Mouse (Mus musculus): ENCODE measurements around the gene Gkap1.

Gene Gkap1

DNA sequence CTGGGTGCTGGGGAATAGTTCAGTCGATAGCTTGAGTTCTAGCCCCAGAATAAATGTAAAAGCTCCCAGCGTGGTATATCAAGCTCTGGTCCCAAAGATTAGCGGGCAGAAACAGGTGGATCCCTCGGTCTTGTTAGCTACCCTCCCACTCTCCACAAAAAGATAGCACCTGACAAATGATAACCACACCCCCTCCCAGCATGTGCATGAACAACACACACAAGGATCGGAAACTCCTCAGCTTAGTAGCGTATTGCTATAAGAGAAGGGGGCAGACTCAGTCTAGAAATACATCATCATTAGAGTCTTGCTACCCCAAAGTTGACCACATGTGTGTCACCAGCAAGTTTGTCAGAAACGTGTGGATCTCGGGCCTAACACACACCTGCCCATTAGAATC, at the start of gene Gkap1:
TSS of gene Gkap1 (minus strand) at position 101 of the 400 bp plus-strand sequence.
- no peak for DNase-seq (ENCODE audit: low read depth, low spot score)

DNA sequence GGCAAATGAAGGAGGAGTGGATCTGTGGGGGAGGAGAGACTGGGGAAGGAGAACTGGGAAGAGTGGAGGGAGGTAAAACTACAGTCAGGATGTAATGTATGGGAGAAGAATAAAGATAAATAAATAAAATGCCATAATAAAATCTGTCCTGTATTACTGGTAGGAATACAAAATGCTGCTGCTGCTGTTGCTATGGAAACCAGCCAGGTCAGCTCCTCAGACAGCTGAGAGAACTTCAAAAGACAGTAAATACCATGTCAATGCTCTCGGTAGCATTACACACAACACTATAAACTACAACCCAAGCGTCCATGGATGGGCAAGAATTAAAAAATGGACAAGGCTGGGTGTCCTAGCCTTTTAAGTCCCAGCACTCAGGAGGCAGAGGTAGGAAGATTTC, 42.3 kb upstream of the Gkap1 start:
- no peak for DNase-seq (ENCODE audit: low read depth, low spot score)

DNA sequence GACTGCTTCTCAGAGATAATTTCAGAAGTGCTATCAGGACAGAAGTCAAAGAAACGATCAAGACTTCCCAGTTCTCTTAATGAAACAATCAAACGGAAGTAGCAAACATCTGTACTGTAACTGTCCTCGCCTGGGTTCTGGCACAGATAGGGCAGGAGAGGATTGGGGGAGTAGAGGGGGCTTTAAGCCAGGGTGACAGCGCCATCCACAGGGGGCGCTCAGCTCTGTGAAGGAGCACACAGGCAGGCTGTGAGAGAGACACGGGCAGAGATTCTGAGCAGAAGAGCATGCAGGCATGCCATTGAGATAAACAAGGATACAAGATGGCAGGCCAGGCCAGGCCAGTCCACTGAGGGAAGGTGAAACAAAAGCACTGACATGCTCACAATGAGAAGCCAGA, 39.5 kb upstream of the Gkap1 start:
- DNase-seq (ENCODE audit: low read depth, low spot score) = no peak

DNA sequence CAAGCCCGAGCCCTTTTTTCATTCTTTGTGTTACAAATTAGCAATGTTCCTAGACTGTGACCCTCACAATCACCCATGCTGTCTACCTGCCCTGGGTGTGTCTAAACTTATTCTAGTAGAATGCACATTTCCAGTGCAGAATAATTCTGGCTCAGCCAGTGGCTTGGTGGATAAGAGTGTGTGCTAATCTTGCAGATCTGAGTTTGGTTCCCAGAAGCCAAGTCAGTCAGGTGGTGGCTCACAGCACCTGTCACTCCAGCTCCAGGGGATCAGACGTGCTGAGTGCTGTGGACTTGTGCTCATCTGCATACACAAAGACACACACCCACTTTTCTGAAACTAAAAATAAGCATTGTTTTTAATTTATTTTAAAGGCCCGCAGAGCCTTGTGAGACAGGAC, 38.3 kb upstream of the Gkap1 start:
- no peak for DNase-seq (ENCODE audit: low read depth, low spot score)

DNA sequence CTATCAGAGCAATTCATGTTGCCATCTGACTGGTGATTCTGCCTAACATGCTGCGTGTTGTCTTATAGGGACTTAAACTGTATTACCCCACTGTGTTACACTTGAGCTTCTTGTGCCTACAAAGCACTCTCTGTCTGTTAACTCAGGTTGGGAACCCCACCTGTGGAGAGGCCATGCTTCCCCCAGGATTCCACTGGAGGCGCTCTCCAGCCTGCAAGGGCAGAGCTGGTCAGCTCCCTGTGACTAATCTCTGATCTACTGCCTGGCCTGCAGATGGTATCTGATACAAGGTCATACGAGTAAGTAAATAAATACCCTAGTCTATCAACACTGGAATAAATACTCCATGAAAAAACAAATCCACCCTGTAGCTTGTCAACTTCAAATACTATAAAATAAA, 35.9 kb upstream of the Gkap1 start:
- DNase-seq (ENCODE audit: low read depth, low spot score) = no peak

DNA sequence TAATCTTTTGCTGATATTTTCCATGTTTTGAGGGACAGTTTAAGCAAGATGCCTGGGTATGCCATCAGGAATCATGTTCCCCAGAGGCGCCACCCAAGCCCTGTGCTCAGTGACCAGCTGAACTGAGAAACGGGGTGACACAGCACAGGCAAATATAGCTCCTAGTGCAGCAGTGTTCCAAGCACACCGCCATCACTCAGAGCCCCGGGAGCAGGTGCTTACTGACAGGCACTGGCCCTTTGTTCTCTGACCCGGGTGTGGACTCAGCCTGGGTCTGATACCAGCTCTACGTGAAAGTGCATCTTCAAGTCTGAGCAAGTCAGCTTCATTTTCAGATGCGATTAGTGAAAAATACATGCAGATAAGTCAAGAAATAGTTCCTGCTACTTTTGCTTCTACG, 34.0 kb upstream of the Gkap1 start:
- no peak for DNase-seq (ENCODE audit: low read depth, low spot score)

DNA sequence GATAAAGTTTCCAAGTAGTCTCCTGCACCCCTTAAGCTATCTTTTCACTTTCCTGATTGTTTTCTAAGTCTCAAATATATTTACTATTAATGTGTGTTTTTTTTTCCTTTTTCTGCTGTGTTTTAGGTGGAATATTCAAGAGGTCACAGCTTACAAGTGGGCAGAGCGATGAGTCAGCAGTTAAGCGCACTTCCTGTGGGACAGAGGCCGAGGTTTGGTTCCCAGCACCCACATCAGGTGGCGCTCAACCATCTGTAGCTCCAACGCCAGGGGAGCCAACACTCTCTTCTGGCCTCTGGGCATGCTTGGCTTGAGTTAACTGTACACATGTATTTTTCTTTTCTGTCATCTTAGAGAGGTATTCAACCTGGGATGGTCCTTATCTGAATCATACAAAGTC, 32.0 kb upstream of the Gkap1 start:
- no peak for DNase-seq (ENCODE audit: low read depth, low spot score)

DNA sequence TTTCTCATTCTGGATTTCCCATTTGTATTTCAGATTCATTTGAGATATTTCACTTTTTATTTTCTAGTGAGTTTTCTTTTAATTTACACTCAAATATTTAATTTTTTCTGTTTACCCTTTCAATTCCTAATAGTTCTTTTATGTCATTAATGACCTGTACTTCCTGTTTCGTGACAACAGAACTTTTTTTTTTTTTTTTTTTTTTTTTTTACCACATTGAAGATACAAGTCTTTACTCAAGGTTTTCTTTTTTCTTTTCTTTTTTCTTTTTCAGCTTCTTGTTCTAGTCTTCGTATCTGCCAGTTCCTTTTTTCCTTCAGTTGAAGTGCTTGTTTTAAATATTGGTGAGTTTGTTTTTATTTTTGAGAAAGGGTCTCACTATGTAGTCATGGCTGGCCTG, 29.7 kb upstream of the Gkap1 start:
- no peak for DNase-seq (ENCODE audit: low read depth, low spot score)

DNA sequence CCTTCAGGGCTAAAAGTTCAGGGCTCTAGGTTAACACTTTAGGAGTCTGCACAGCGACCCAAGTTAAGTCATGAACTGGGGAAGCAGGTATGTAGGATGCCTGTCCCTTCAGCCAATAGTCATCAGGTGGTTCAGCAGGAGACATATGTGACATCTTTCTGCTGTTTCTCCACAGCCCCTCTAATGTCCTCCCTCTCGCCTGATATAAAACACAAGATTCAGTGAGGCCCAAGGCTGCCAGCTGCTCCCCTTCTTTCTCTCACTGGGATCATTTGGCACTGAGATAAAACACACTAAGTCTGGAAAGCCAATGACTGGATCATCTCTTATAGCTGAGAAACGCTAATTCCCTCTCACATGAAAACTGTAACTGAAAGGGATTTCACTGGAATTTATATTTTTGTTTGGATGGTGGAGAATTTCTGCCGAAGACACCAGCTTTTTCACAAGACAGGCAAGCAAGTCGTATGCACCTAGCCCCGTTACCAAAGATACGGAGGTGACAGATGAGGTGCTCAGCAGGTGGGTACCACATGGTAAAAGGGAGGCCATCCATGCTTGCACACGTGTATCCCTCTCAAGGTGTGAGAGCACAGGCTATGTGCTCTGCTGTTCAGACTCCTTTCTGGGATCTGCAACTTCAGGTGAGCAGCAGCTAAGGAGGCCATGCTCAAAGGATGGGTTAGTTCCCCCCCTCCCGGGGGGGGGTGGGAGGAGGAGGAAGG, 27.1 kb upstream of the Gkap1 start:
- no peak for DNase-seq (ENCODE audit: low read depth, low spot score)

DNA sequence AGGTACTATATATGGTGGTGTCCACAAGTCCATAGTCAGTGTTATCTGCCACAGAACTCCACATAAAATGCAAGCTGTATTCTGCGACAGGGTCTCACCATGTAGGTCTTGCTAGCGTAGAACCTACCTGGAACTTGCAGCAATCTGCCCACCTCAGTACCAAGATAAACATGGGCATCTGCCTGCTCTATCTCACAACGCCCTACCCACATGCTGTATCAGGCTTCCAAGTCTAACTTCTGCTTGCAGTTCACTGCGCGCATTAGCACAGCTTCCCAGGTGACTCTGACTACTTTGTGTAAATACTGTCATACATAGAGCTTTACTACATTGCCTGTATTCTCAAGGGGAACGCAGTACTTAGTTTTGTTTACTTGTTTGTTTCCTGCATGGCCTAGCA, 26.5 kb upstream of the Gkap1 start:
- no peak for DNase-seq (ENCODE audit: low read depth, low spot score)

DNA sequence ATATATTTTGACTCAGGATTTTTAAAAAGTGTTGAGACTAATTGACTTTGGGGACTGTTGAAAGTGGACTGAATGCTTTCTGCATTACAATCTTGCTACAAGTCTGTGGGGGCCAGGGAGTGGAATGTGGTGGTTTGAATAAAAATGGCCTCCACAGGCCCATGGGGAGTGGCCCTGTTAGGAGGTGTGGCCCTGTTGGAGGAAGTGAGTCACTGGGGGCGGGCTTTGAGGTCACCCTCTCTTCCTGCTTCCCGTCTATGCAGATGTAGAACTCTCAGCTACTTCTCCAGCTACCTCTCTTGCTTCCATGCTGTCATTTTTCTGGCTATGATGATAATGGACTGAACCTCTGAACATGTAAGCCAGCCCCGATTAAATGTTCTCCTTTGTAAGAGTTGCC, 23.3 kb upstream of the Gkap1 start:
- DNase-seq (ENCODE audit: low read depth, low spot score) = no peak

DNA sequence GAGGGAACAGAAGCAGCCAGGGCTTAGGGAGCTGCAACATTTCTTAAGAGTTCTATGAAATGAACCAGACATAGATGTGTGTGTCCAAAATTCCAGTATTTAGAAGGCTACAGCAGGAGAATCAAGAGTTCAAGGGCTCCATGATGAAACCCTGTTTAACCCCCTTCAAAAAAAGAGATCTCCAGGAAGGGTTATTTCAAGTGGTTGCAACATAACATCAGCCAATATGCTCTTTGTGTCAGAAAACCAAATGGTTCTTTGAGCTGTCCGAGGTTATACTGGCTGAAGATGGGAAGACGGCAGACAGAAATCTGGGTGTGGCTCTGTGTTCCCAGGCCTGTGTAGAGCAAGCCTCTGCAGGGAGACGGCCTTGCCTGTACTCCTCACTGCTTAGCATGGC, 20.1 kb upstream of the Gkap1 start:
- no peak for DNase-seq (ENCODE audit: low read depth, low spot score)

DNA sequence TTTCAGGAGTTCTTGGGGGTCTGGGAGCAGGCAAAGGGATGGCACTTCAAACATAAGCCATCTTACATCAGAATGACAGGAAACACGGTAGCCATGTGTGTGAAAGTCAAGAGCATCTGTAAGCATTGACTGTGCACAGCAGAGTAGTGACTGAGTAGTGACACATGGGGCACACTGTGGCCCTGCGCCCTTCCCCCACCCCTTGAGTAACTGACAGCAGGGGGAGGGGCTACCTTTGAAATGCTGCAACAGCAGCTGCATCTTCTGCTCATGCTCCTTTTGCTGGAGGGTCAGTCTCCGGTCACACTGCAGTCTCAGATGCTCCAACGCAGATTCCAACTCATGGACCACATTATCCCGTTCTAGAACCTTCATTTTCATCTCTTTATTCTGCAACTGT, 17.3 kb upstream of the Gkap1 start:
- peak; percentile 31 for DNase-seq (ENCODE audit: low read depth, low spot score)

DNA sequence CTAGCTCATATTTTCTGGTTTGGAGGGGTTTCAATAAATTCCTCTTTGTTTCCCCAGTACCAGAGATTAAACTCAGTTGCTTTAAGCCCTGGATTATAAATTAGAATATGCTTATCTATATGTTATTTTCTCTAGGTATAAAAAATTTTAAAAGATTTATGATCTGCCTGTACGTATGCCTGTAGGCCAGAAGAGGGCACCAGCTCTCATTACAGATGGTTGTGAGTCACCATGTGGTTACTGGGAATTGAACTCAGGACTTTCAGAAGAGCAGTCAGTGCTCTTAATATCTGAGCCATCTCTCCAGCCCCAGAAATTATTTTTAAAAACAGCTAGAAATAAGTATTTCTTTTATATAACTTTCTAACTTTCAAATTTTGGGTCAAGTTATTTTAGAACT, 13.8 kb upstream of the Gkap1 start:
- DNase-seq (ENCODE audit: low read depth, low spot score) = no peak

DNA sequence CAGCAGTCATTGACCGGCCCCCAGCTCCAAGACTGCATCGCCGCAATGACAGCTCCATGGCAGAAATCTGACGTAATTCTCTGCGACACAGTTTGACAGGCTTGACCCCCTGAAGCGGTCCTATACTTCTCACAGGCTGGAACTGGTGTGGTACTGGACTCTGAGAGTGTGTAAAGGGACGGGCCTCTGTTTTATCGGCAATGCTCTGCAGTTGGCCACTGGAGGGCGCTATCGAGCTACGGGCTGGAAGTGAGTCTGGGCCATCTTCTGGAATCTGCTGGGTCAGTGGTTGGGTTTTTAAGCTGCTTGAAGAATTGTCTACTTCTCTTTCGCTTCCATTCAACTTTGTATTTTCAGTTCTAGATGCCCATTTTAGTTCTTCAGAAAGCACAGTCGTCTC, 12.3 kb upstream of the Gkap1 start:
- DNase-seq (ENCODE audit: low read depth, low spot score) = peak; percentile 75

DNA sequence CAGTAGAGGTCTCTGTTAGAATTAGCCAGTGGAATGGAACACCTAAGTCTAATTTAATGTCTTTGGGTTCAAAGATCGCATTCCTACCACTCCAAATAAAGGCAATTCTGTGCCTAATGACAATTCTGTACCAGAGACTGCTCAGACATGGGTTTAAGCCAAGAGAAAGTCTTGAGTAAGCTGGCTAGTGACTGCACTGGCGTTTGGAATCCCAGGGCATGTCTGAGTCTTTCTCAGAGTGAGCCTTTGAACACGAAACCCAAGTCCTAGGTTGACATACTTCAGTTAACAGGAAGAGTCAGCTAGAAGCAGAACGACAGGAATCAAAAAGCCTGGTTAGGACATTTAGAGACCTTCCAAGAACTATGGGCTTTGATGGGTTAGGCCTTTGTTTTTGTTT, 8.0 kb upstream of the Gkap1 start:
- DNase-seq (ENCODE audit: low read depth, low spot score) = no peak

DNA sequence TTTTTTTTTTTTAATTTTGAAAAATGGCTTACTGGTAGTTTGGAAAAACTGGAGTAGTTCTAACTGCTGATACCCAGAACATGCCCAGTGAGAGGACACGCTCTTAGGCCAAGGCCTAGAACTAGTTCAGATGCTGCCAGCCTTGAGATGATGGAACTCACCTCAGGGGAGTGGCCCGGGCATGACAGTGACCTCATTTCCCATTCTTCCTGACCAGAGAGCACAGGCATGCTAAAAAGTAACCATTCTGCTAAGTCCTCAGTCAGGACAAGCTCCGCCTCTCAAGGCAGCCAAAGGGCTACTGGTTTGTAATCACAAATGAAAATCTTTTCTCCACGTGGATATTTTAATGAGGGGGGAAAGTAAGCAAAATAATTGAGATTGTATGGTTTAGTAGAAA, 6.4 kb upstream of the Gkap1 start:
- no peak for DNase-seq (ENCODE audit: low read depth, low spot score)

DNA sequence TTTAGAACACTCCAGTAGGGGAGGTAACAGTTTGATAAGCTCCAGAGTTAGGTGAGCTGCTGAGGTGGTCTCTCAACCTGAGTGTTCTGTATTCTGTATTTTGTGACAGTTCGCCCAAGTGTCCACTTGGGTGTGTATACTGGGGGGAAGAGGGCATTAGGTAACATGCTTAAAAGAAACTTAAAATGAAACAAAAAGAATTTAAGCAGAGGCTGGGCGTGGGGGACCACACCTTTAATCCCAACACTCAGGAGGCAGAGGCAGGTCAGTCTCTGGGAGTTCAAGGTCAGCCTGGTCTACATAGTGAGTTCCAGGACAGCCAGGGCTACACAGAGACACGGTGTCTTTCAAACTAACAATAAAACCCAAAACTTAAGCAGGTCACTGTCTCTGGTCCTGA, 5.0 kb upstream of the Gkap1 start:
- DNase-seq (ENCODE audit: low read depth, low spot score) = no peak

DNA sequence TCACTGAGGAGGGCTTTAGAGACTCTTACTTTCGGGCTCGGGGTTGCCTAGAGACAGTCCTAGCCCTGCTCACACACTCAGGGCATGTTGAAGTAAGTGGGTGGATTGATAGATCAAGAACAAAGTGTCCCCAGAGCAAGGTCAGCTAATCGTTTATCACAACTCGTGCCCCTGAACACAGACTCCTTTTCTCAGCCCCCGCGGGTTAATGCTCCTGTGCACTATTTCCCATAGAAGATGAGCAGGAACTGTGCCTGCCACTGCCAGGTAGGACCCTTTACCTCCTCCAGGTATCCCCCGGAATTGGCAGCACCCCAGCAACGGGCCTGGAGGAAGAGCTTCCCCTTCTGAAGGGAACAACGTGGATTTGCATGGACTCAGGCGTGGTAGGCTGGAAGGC, 757 bp upstream of the Gkap1 start:
- DNase-seq (ENCODE audit: low read depth, low spot score) = no peak

DNA sequence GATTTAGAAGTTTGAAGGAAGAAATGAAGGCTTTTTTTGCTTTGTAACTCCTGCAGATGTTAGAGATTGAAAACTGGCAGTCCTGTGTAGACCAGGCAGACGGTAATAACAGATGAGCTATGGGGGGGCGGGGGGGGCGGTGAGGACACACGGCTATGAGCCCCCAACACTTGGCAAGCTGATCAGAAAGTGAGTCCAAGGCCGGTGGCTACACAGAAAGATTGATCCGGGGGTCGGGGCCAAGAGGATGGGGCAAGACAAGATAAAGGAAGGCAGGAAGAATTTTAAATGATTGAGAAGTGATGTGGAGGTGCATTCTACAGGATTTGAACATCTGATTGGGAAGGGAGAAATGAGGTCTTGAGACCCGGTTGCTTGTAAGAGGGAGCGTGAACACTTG, 423 bp downstream of the Gkap1 start:
- DNase-seq (ENCODE audit: low read depth, low spot score) = no peak

DNA sequence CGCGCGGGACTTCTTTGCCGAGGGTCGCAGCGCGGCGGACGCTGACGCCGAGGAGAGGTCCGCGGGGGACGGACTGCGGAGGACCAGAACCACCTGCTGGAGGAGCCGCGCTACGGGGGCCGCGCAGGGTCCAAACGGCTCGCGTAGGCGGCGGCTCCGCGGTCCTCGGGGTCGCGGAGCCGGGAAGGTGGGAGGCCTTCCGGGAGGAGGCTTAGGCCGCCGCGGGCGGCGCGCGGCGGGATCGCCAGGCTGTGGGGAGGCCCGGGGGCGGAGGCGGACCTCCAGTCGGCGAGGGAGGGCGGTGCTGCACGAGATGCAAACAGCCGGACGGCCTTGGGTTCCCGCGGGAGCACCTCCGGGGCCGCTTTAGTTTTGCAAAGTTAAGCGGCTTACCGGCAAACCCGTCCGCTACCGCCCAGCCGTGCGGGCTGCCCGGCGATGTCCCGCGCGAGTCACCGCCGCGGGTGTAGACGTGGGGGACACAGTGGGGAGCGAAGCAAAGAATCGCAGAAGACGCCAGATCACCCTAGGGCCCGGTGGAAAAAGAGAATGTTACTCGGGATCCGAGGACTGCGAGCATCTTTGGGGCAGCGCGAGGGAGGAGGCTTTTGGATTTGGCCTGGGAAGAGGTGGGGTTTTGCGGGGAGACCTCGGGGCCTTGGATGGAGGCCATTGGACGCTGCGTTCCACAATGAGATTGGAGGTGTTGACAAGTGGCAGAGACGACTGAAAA, 1.1 kb downstream of the Gkap1 start:
- DNase-seq (ENCODE audit: low read depth, low spot score) = peak; percentile 65

DNA sequence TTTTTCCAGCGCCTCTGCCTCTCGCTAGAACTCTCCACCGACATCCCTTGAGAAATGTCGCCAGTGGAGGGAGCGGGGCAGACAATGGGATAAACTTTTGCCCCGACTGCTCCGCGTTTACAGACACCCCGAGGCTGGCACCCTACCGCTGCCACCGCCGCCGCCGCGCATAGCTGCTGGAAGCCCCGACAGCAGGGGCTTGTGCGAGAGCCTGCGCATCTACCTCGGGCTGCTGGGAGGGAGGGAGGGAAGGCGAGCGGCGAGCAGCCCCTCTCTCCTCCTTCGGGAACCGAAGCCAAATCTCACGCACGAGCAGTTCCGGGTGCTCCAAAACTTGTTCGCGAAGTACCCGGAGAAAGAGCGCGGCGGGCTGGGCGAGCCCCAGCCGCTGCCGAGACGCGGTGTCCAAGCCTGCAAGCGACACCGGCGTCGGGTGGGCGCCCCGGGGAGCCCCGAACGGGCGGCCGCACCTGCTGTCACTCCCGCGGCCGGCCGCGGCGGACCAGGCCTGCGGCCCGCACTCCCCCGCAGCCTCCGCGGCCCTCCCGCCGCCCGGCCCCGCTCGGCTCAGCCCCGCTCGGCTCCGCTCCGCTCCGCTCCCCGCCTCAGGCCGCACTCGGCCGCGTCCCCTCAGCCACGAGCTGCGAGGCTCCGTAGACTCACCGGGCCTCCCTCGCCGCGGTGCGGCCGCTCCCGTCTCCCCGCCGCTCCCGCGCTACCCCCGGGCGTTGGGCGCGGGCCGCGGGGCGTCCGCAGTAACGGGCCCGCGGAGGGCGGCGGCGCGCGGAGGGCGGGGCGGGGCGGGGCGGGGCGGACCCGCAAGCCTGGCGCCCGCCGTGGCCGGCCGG, 1.9 kb downstream of the Gkap1 start:
- peak; percentile 29 for DNase-seq (ENCODE audit: low read depth, low spot score)

DNA sequence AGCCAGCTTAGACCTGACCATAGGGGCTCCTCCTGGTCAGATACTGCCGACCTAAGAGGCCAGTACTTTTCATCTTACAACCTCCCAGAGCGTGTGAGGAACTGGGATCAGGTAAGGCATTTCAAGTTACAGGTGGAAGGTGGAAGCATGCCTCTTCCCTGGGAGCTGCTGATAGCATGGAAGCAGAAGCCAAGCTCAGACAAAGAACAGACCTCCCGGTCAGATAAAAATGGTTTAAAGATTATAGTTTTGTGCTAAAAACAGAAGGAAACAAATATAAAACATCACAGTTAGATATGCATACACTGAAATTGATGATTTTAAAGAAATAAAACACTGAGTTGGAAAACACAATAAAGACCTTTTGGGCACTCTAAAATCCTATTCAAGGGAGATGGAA, 8.6 kb downstream of the Gkap1 start:
- DNase-seq (ENCODE audit: low read depth, low spot score) = no peak

All from embryo, embryonic 11.5 days (tissue).